Mouse (Mus musculus): ENCODE results near the gene Rnase1. TPM values are rescaled to one million over a fixed set of nuclear protein-coding genes. Genes with fewer than 3 reads are reported as not detected.
A peak's percentile ranks its signal among the peaks of the same experiment; 100 is the strongest.

Rnase1 gene
- polyA plus RNA-seq, 1 experiment from 2014 or later = not detected

DNA sequence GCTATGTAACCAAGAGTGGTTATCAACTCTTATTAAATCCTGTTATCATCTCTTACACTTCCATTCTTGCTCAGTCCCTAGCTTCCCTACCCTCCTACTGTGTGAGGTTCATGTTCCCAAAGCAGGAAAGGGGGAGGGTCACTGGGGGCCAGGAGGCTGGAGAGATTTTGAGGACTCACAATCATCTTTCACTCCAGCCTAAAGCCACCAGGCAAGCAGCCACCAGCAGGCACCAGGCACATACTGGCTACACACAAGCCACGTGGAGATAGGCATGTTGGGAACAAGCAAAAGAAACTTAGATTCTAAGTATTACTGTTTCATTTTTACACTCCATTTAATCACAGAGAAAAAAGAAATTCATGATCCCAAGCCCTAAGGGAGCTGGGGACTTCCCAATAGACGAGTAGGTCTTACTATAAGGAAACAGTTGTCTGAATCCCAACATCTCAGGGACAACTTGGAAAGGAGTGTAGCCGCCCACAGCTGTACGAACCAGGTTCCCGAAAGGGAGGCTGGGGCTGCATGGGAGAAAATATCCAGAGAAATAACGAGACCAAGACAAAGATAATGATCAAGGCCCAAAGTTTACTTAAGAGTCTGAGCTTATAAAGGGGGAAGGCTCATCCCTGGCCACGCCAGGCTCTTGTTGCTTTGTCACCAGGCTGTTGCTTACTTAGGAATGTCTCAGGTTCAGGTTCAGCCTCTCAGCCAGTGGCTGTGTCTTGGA is 15.3 kb downstream of the Rnase1 start:
- no peaks in the 10 kb centered on the region for H3K9me3 ChIP-seq (replicated peaks; ENCODE audit: control insufficient read depth, low read length)
- no peaks in the 10 kb centered on the region for H3K36me3 ChIP-seq (ENCODE audit: control insufficient read depth, insufficient read depth, low read length)
- peak overlapping the region; percentile 35; the same call in 1 of the 2 replicates for H3K27ac ChIP-seq (ENCODE audit: low read depth, low read length)
- 0 out of 2 replicates have a peak overlapping the region, but pooled peaks have one; percentile 16 for H3K9ac ChIP-seq (ENCODE audit: low read depth, low read length)
- WGBS (ENCODE audit: insufficient replicate concordance) = 72% methylated on average over 7 of the region's 7 CpGs
- H3K4me1 ChIP-seq (ENCODE audit: control insufficient read depth, insufficient read depth, low read length) = peaks cover 5% of the 10 kb centered on the region; the same call in 1 of the 2 replicates
- ATAC-seq (replicated peaks; ENCODE audit: insufficient number of reproducible peaks, low FRiP score, low TSS enrichment) = no peak
- no peaks in the 10 kb centered on the region for H3K27me3 ChIP-seq (ENCODE audit: control insufficient read depth, insufficient read depth, low read length)
- no peak overlapping the region for H3K4me2 ChIP-seq
- H3K4me3 ChIP-seq (ENCODE audit: low read depth, low read length) = no peak overlapping the region

DNA sequence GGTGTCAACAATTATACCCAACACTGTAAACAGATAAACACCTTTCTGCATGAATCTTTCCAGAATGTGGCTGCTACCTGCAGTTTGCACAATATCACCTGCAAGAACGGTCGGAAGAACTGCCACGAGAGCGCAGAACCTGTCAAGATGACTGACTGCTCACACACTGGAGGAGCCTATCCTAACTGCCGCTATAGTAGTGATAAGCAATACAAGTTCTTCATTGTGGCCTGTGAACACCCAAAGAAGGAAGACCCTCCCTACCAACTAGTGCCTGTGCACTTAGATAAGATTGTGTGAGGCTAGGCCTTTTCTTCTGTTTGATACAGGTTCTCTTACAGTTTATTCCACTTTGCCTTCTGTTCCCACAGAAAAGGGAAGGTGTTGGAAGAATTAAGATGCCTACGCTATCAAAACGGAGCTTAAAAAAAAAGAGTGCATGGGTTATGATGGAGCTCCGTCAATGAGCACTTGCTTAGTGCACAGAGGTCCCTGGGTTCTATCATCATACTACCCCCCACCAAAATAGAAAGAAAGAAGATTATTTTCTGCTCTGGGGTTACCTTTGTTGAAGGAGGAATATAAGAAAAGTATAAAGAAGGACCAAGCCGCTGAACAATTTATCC is 16.2 kb downstream of the Rnase1 start:
- Histone ChIP-seq H3K9me3 (replicated peaks; ENCODE audit: control insufficient read depth, low read length) (no peaks in the 10 kb centered on the region), H3K4me3 (ENCODE audit: low read depth, low read length) (no peak overlapping the region), H3K4me1 (ENCODE audit: control insufficient read depth, insufficient read depth, low read length) (peaks cover 5% of the 10 kb centered on the region; the same call in 1 of the 2 replicates), H3K36me3 (ENCODE audit: control insufficient read depth, insufficient read depth, low read length) (no peaks in the 10 kb centered on the region), H3K9ac (ENCODE audit: low read depth, low read length) (no peak overlapping the region), H3K27ac (ENCODE audit: low read depth, low read length) (peak overlapping the region; percentile 71; the same call in 1 of the 2 replicates), H3K4me2 (peak overlapping the region; percentile 14), H3K27me3 (ENCODE audit: control insufficient read depth, insufficient read depth, low read length) (no peaks in the 10 kb centered on the region)
- WGBS (ENCODE audit: insufficient replicate concordance) = 47% methylated on average over 9 of the region's 9 CpGs
- ATAC-seq (replicated peaks; ENCODE audit: insufficient number of reproducible peaks, low FRiP score, low TSS enrichment) = peak; percentile 77

DNA sequence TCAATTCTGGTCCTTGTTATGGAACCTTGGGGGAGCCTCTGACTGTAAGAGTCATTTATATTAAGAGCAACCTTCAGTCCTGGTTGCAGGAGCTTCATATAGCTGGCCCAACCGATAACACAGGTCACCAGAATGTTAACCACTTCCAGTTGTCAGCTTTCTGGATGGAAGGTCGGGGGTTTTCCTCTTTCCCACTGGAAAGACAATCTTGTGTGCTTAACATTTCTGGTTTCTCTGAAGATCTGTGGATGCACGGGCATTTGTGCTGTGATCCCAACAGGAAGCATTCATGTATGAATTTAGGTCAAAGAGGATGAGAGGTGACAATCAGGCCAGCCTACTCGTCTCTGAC is 17.0 kb downstream of the Rnase1 start:
- Histone ChIP-seq H3K27me3 (ENCODE audit: control insufficient read depth, insufficient read depth, low read length) (no peaks in the 10 kb centered on the region), H3K9me3 (replicated peaks; ENCODE audit: control insufficient read depth, low read length) (no peaks in the 10 kb centered on the region), H3K4me1 (ENCODE audit: control insufficient read depth, insufficient read depth, low read length) (peaks cover 5% of the 10 kb centered on the region; the same call in 1 of the 2 replicates), H3K4me3 (ENCODE audit: low read depth, low read length) (no peak overlapping the region), H3K9ac (ENCODE audit: low read depth, low read length) (no peak overlapping the region), H3K4me2 (no peak overlapping the region), H3K27ac (ENCODE audit: low read depth, low read length) (no peak overlapping the region), H3K36me3 (ENCODE audit: control insufficient read depth, insufficient read depth, low read length) (no peaks in the 10 kb centered on the region)
- WGBS (ENCODE audit: insufficient replicate concordance) = 58% methylated on average over 4 of the region's 4 CpGs
- no peak for ATAC-seq (replicated peaks; ENCODE audit: insufficient number of reproducible peaks, low FRiP score, low TSS enrichment)

GRCm38 (mm10) chr14:51128775-51129623 is 17.6 kb downstream of the Rnase1 start:
- no peaks in the 10 kb centered on the region for H3K36me3 ChIP-seq (ENCODE audit: control insufficient read depth, insufficient read depth, low read length)
- no peak overlapping the region for H3K4me3 ChIP-seq (ENCODE audit: low read depth, low read length)
- no peak for ATAC-seq (replicated peaks; ENCODE audit: insufficient number of reproducible peaks, low FRiP score, low TSS enrichment)
- no peaks in the 10 kb centered on the region for H3K9me3 ChIP-seq (replicated peaks; ENCODE audit: control insufficient read depth, low read length)
- no peak overlapping the region for H3K4me2 ChIP-seq
- peaks cover 5% of the 10 kb centered on the region; the same call in 1 of the 2 replicates for H3K4me1 ChIP-seq (ENCODE audit: control insufficient read depth, insufficient read depth, low read length)
- no peak overlapping the region for H3K9ac ChIP-seq (ENCODE audit: low read depth, low read length)
- no peaks in the 10 kb centered on the region for H3K27me3 ChIP-seq (ENCODE audit: control insufficient read depth, insufficient read depth, low read length)
- H3K27ac ChIP-seq (ENCODE audit: low read depth, low read length) = 0 out of 2 replicates have a peak overlapping the region, but pooled peaks have one; percentile 32
- WGBS (ENCODE audit: insufficient replicate concordance) = 68% methylated on average over 9 of the region's 9 CpGs

- H3K9me3 ChIP-seq (replicated peaks; ENCODE audit: control insufficient read depth, low read length) = no peaks in the 10 kb centered on the region
- peaks cover 5% of the 10 kb centered on the region; the same call in 1 of the 2 replicates for H3K4me1 ChIP-seq (ENCODE audit: control insufficient read depth, insufficient read depth, low read length)
- no peak overlapping the region for H3K9ac ChIP-seq (ENCODE audit: low read depth, low read length)
- H3K4me2 ChIP-seq = no peak overlapping the region
- peak; percentile 78; the same call in 1 of the 2 replicates for ATAC-seq (replicated peaks; ENCODE audit: insufficient number of reproducible peaks, low FRiP score, low TSS enrichment)
- H3K4me3 ChIP-seq (ENCODE audit: low read depth, low read length) = no peak overlapping the region
- 0 out of 2 replicates have a peak overlapping the region, but pooled peaks have one; percentile 15 for H3K27ac ChIP-seq (ENCODE audit: low read depth, low read length)
- 61% methylated on average over 2 of the region's 2 CpGs for WGBS (ENCODE audit: insufficient replicate concordance)
- H3K36me3 ChIP-seq (ENCODE audit: control insufficient read depth, insufficient read depth, low read length) = no peaks in the 10 kb centered on the region
- no peaks in the 10 kb centered on the region for H3K27me3 ChIP-seq (ENCODE audit: control insufficient read depth, insufficient read depth, low read length)
Observed at GRCm38 (mm10) chr14:51127648-51128258, 18.8 kb downstream of the Rnase1 start.

GRCm38 (mm10) chr14:51125684-51126083 is 20.9 kb downstream of the Rnase1 start:
- H3K36me3 ChIP-seq (ENCODE audit: control insufficient read depth, insufficient read depth, low read length) = no peaks in the 10 kb centered on the region
- 83% methylated on average over 6 of the region's 6 CpGs for WGBS (ENCODE audit: insufficient replicate concordance)
- H3K4me3 ChIP-seq (ENCODE audit: low read depth, low read length) = no peak overlapping the region
- no peak overlapping the region for H3K4me2 ChIP-seq
- no peaks in the 10 kb centered on the region for H3K9me3 ChIP-seq (replicated peaks; ENCODE audit: control insufficient read depth, low read length)
- ATAC-seq (replicated peaks; ENCODE audit: insufficient number of reproducible peaks, low FRiP score, low TSS enrichment) = no peak
- H3K27me3 ChIP-seq (ENCODE audit: control insufficient read depth, insufficient read depth, low read length) = no peaks in the 10 kb centered on the region
- H3K27ac ChIP-seq (ENCODE audit: low read depth, low read length) = no peak overlapping the region
- H3K4me1 ChIP-seq (ENCODE audit: control insufficient read depth, insufficient read depth, low read length) = peaks cover 5% of the 10 kb centered on the region; the same call in 1 of the 2 replicates
- no peak overlapping the region for H3K9ac ChIP-seq (ENCODE audit: low read depth, low read length)

- Histone ChIP-seq H3K9ac (ENCODE audit: low read depth, low read length) (no peak within 1 kb of the TSS), H3K36me3 (ENCODE audit: control insufficient read depth, insufficient read depth, low read length) (no peaks in the 10 kb centered on the region), H3K27ac (ENCODE audit: low read depth, low read length) (no peak within 1 kb of the TSS), H3K27me3 (ENCODE audit: control insufficient read depth, insufficient read depth, low read length) (no peaks in the 10 kb centered on the region), H3K4me1 (ENCODE audit: control insufficient read depth, insufficient read depth, low read length) (no peaks in the 10 kb centered on the region; the same call in 1 of the 2 replicates), H3K4me2 (no peak within 1 kb of the TSS), H3K9me3 (replicated peaks; ENCODE audit: control insufficient read depth, low read length) (no peaks in the 10 kb centered on the region), H3K4me3 (ENCODE audit: low read depth, low read length) (no peak within 1 kb of the TSS)
- 51% methylated on average over 12 of the region's 12 CpGs for WGBS (ENCODE audit: insufficient replicate concordance)
- no peak for ATAC-seq (replicated peaks; ENCODE audit: insufficient number of reproducible peaks, low FRiP score, low TSS enrichment)
Observed at GRCm38 (mm10) chr14:51113916-51114560, 32.5 kb downstream of the Rnase1 start, which contains the start of gene Eddm3b. TSS of gene Eddm3b (plus strand) at chr14:51114426.

Measured in heart, embryonic 11.5 days (tissue).